Mouse (Mus musculus) stomach, postnatal 0 days (tissue): ENCODE results near the gene Gnas.

ENCODE experiments used
- CTCF ChIP-seq: IDR thresholded peaks from 2 replicates; pipeline ENCODE4 v1.5.1; 2016; ENCODE audit warnings: antibody characterized with exemption, low read depth, mild to moderate bottlenecking, moderate library complexity
- EP300 ChIP-seq: optimal IDR thresholded peaks from 2 replicates; pipeline ENCODE3; 2016; ENCODE audit warnings: antibody characterized with exemption

DNA sequence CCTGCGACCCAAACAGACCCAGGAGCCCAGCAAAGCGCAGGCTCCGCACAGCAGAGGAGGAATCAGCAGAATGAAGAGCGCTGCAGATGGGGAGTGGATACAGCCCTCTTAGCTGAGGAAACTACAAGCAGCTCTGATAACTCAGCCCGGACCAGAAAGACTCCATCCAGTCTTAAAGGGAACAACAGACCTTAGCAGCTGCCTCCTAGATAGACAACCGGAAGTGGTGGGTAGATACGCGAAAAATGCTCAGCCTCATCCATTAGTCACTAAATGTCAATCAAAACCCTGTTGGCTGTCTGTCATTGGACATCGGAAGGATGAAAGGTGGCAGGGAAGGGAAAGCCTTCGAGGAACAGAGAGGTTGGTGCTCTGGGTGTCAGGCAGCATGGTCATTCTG lies 82.5 kb downstream of the Gnas start:
- TF ChIP-seq CTCF (no peak), EP300 (no peak)
